Mouse (Mus musculus) brain, adult 10 weeks (tissue): ENCODE measurements around the gene Sgce. TPM values are rescaled to one million over a fixed set of nuclear protein-coding genes. Genes with fewer than 3 reads are reported as not detected.

Source experiments
- polyA plus RNA-seq: library from polyadenylated mRNA; stranded (reverse); fragments of 350-450 nt; fragmentation: Illumina TruSeq; extraction: RNeasy Lipid Tissue Mini Kit (QIAGEN cat#74804); gene quantifications from one replicate; pipeline ENCODE4 v1.2.3, GENCODE M21; 2015; ENCODE audit warnings: low read depth, low replicate concordance

Sgce gene
- 44.7 TPM for polyA plus RNA-seq

GRCm38 (mm10) chr6:4746696-4747439 lies at the start of gene Sgce, which contains the start of gene Peg10:
Gene Sgce (minus strand): TSS chr6:4747207.
Gene Peg10 (plus strand): TSS chr6:4747306.

Other genes starting within 250 kb of the Sgce start
- gene Col1a2, start 242.4 kb downstream of the Sgce start, polyA plus RNA-seq = 6.5 TPM
- gene Casd1, start 146.4 kb downstream of the Sgce start, polyA plus RNA-seq = 43.8 TPM
- 15.8 TPM for gene Peg10, start 99 bp upstream of the Sgce start, polyA plus RNA-seq
- 85.0 TPM for gene Ppp1r9a, start 155.7 kb upstream of the Sgce start, polyA plus RNA-seq